Mouse (Mus musculus) urinary bladder, postnatal 10 days (tissue): Measurements from ENCODE around the gene Prl8a1.

Experiments used
- DNase-seq: peaks from one replicate; pipeline ENCODE4 v3.0.0; 2022; ENCODE audit warnings: low spot score

The Prl8a1 gene

DNA sequence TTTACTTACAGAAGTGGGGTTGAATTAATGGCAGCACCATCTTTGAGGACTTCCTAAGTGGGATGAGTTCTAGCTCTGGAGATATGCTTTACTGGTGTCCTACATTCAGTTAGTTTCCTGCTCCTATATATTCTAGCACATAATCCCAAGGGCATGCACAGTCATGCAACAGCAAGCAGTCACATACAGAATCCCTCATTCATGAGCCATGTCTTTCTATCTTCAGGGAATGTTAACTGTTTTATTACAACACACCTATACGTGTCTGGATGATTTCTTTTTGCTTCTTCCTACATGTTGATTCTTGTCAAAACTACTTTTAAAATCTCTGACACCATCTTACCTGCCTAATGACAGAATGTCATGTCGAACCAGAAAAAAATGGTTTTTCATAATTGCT is at the start of gene Prl8a1:
TSS of gene Prl8a1 (minus strand) at position 101 of the 400 bp plus-strand sequence.
- DNase-seq, result no peak

GRCm38 (mm10) chr13:27610482-27610881 is 28.5 kb upstream of the Prl8a1 start, which contains the start of gene Prl7b1:
Prl7b1 (minus strand) TSS chr13:27610582.
- DNase-seq, result no peak

DNA sequence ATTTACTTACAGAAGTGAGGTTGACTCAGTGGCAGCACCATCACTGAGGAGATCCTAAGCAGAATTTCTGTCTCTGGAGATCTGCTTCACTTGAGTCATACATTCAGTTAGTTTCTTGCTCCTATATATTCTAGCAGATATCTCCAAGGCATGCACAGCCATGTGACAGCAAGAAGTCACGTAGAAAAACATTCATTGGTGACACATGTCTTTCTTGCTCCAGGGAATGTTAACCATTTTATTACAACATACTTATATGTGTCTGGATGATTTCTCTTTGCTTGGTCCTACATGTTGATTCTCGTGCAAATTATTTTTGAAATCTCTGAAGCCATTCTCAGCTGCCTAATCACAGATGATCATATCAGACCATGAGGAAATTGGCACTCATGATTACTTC is 17.5 kb downstream of the Prl8a1 start, which contains the start of gene Prl8a9:
TSS of gene Prl8a9 (minus strand) at position 101 of the 400 bp plus-strand sequence.
- no peak for DNase-seq

DNA sequence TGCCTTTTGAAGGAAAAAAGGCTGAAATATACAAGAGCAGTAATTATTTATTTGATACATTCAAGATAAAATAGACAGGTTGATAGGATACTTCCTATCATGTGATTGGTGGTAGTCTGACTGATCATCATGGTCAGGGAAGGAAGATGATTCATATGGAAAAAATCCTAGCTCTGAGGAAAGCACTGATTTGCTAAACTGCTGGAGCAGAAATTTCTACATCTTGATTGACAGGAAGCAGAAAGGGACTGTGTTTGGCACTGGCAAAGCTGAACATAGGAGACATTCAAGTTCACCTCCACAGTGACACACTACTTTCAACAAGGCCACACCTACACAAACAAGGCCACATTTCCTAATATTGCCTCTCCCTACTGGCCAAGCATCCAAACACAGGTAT is 28.6 kb downstream of the Prl8a1 start:
- DNase-seq, result no peak
